Mouse (Mus musculus) C2C12 (cell line): ENCODE data around the gene Ipo13. TPM values are rescaled to one million over a fixed set of nuclear protein-coding genes. Genes with fewer than 3 reads are reported as not detected.

ENCODE experiments used
- H3K27me3 ChIP-seq: one replicate; pipeline ENCODE4 v1.6.1; 2011; ENCODE audit not compliant: control insufficient read depth, insufficient read depth, insufficient read length
- H3K36me3 ChIP-seq: one replicate; pipeline ENCODE4 v1.6.1; 2011; ENCODE audit not compliant: control insufficient read depth, insufficient read depth
- H3K4me3 ChIP-seq: one replicate; pipeline ENCODE4 v1.5.1; 2011; ENCODE audit warnings: mild to moderate bottlenecking, control low read depth; ENCODE audit not compliant: poor library complexity, insufficient read depth, severe bottlenecking
- H3K79me2 ChIP-seq: one replicate; pipeline ENCODE4 v1.6.1; 2011; ENCODE audit not compliant: control insufficient read depth, insufficient read depth
- H3K79me3 ChIP-seq: one replicate; pipeline ENCODE4 v1.6.1; 2011; ENCODE audit warnings: low read depth, control low read depth
- H3ac ChIP-seq: one replicate; pipeline ENCODE3; 2011; ENCODE audit warnings: low read depth; ENCODE audit not compliant: control insufficient read depth, insufficient read length
- CEBPB ChIP-seq: IDR thresholded peaks from one replicate; pipeline ENCODE4 v1.6.1; 2011; ENCODE audit warnings: low read depth, mild to moderate bottlenecking, control low read depth, moderate library complexity
- CTCF ChIP-seq: IDR thresholded peaks from one replicate; pipeline ENCODE4 v1.5.1; 2011; ENCODE audit not compliant: control insufficient read depth, insufficient read depth, insufficient read length
- FOSL1 ChIP-seq: IDR thresholded peaks from one replicate; pipeline ENCODE4 v1.8.0; 2011; ENCODE audit warnings: mild to moderate bottlenecking, low read length; ENCODE audit not compliant: poor library complexity, insufficient read depth, severe bottlenecking
- MAX ChIP-seq: IDR thresholded peaks from one replicate; pipeline ENCODE4 v1.6.1; 2011; ENCODE audit warnings: mild to moderate bottlenecking, control low read depth
- MYOD1 ChIP-seq: IDR thresholded peaks from one replicate; pipeline ENCODE4 v1.6.1; 2011; ENCODE audit warnings: low read depth; ENCODE audit not compliant: control insufficient read depth, insufficient read length
- MYOG ChIP-seq: IDR thresholded peaks from one replicate; pipeline ENCODE4 v1.6.1; 2011; ENCODE audit not compliant: control insufficient read depth, insufficient read length; ENCODE audit errors: extremely low read depth
- USF1 ChIP-seq: IDR thresholded peaks from one replicate; pipeline ENCODE4 v1.6.1; 2011; ENCODE audit warnings: low read depth, mild to moderate bottlenecking, control low read depth, moderate library complexity
- polyA plus RNA-seq: library from polyadenylated mRNA; unstranded; fragments of >200 nt; fragmentation: generic; extraction: Trizol; gene quantifications from one replicate; pipeline ENCODE4 v1.2.1, GENCODE M21; 2012; ENCODE audit warnings: missing spikeins

Ipo13 gene
- polyA plus RNA-seq, 1 experiment, result 43.6 TPM

- Histone ChIP-seq H3ac (no peak overlapping the region), H3K79me3 (peaks cover 2% of the 10 kb centered on the region), H3K36me3 (peaks cover 22% of the 10 kb centered on the region), H3K79me2 (peaks cover 17% of the 10 kb centered on the region), H3K27me3 (no peaks in the 10 kb centered on the region), H3K4me3 (no peak overlapping the region)
- TF ChIP-seq CEBPB (no peak), FOSL1 (no peak), USF1 (no peak), MYOG (no peak), CTCF (no peak), MAX (no peak), MYOD1 (no peak)
Measured at GRCm38 (mm10) chr4:117878703-117879102, 36.1 kb downstream of the Ipo13 start.

- Histone ChIP-seq H3K27me3 (no peaks in the 10 kb centered on the region), H3ac (no peak overlapping the region), H3K79me3 (peaks cover 2% of the 10 kb centered on the region), H3K4me3 (no peak overlapping the region), H3K79me2 (peaks cover 14% of the 10 kb centered on the region), H3K36me3 (peaks cover 26% of the 10 kb centered on the region)
- TF ChIP-seq USF1 (no peak), MAX (no peak), CTCF (no peak), MYOG (no peak), FOSL1 (no peak), CEBPB (no peak)
Measured at GRCm38 (mm10) chr4:117878301-117878700, 36.5 kb downstream of the Ipo13 start.

GRCm38 (mm10) chr4:117873615-117874014, 41.2 kb downstream of the Ipo13 start:
- Histone ChIP-seq H3ac (no peak overlapping the region), H3K79me2 (no peaks in the 10 kb centered on the region), H3K27me3 (no peaks in the 10 kb centered on the region), H3K79me3 (no peaks in the 10 kb centered on the region), H3K4me3 (no peak overlapping the region), H3K36me3 (peaks cover 22% of the 10 kb centered on the region)
- TF ChIP-seq CEBPB (no peak), CTCF (no peak), MYOG (no peak), FOSL1 (no peak), MYOD1 (no peak), MAX (no peak), USF1 (no peak)

GRCm38 (mm10) chr4:117872471-117872886, 42.3 kb downstream of the Ipo13 start, which contains the start of gene Ccdc24:
Gene Ccdc24, minus strand, starts transcription at chr4:117872557.
- no peaks in the 10 kb centered on the region for H3K27me3 ChIP-seq
- H3K4me3 ChIP-seq, result no peak within 1 kb of the TSS
- no peaks in the 10 kb centered on the region for H3K79me3 ChIP-seq
- TF ChIP-seq MYOG (no peak), MAX (no peak), MYOD1 (no peak), FOSL1 (no peak), USF1 (no peak), CEBPB (no peak), CTCF (no peak)
- H3K79me2 ChIP-seq, result no peaks in the 10 kb centered on the region
- H3K36me3 ChIP-seq, result peaks cover 22% of the 10 kb centered on the region
- H3ac ChIP-seq, result no peak within 1 kb of the TSS

- Histone ChIP-seq H3K79me2 (no peaks in the 10 kb centered on the region), H3K4me3 (no peak overlapping the region), H3ac (no peak overlapping the region), H3K36me3 (peaks cover 18% of the 10 kb centered on the region), H3K27me3 (no peaks in the 10 kb centered on the region), H3K79me3 (no peaks in the 10 kb centered on the region)
- TF ChIP-seq FOSL1, result no peak
- no peak for TF ChIP-seq MAX
- no peak for TF ChIP-seq CTCF
- no peak for TF ChIP-seq MYOG
- no peak for TF ChIP-seq USF1
- no peak for TF ChIP-seq CEBPB
- no peak for TF ChIP-seq MYOD1
Measured at GRCm38 (mm10) chr4:117871787-117872186, 43.0 kb downstream of the Ipo13 start.

DNA sequence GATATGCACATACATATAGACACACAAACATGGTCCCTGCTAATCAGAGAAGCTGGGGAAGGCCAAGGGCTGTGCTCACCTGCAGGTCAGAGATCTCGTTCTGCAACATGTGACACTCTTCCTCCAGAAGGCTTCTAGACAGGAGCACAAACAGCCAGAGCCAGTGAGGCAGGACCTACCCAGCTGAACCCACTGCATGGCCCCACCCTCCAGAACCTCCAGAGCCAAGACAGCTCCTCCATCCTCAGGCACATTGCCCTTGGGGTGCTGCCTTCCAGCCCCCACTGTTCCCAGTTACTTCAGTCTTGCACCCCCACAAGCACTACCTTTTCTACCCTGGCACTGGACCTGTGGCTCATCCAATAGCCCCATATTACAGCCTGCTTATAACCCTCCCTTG, 44.4 kb downstream of the Ipo13 start:
- Histone ChIP-seq H3K79me2 (no peaks in the 10 kb centered on the region), H3K4me3 (no peak overlapping the region), H3ac (no peak overlapping the region), H3K36me3 (peaks cover 13% of the 10 kb centered on the region), H3K79me3 (no peaks in the 10 kb centered on the region), H3K27me3 (no peaks in the 10 kb centered on the region)
- no peak for TF ChIP-seq MYOG
- no peak for TF ChIP-seq CEBPB
- TF ChIP-seq USF1, result no peak
- TF ChIP-seq MAX, result no peak
- no peak for TF ChIP-seq FOSL1

GRCm38 (mm10) chr4:117869317-117869716, 45.5 kb downstream of the Ipo13 start:
- H3K27me3 ChIP-seq, result no peaks in the 10 kb centered on the region
- no peak overlapping the region for H3ac ChIP-seq
- H3K79me2 ChIP-seq, result no peaks in the 10 kb centered on the region
- TF ChIP-seq CTCF (no peak), FOSL1 (no peak), USF1 (no peak), MYOD1 (no peak), MAX (no peak), MYOG (no peak), CEBPB (no peak)
- peaks cover 13% of the 10 kb centered on the region for H3K36me3 ChIP-seq
- no peaks in the 10 kb centered on the region for H3K79me3 ChIP-seq
- no peak overlapping the region for H3K4me3 ChIP-seq
